ENCODE assay signal across 8 mouse cellular contexts in the genomic region with DNA sequence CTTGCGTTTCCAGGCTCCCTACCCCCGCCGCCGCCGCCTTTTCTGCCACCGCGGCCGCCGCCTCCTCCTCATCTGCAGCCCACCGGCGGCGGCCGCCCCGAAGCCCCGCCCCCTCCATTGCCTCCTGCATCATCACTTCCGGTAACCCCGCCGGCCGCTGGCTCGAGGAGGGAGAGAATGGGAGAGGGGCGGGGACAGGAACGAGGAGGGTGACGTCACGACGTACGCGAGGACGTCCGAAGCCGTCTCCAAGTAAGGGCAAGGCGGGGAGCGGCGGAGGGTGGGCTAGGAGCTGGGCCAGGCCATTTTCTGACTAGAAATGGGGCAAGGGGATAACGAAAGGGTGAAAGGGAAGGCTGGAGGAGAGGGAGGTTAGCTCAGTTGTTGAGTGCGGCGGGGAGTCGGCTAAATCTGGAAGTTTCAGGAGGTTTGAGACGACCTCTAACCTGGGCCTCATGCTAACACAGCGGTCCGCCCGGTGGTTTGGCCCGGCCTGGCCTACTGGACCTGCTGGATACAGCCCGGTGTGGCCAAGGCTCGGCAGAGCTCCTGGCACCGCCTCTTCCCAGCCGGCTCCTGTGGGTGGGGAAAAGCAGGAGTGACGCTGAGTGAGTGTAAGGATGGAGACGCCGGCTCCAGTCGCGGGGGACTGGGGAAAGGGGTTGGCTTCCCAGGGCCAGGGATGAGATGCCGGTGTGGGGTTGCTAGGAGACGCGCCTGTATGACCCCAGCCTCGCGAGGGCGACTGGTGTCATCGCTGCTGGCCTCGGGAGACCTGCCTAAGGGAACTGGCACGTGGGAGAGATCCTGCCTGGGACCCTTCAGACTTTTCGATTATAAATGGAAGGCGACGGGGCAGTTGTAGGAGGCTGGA. TPM values are rescaled to one million over a fixed set of nuclear protein-coding genes. Genes with fewer than 3 reads are reported as not detected.
DNase-seq lines count a peak whose midpoint lies in the region; ATAC-seq lines count a peak whose summit lies in the region.

A gene (plus strand): TSS at position 223 of the 874 bp plus-strand sequence.
A gene (minus strand): TSS at position 660 of the 874 bp plus-strand sequence.

- H3K4me3 ChIP-seq in hindbrain, embryonic 16.5 days (ENCODE audit: low read length) = peak within 1 kb of the TSS; percentile 82
- H3K4me3 ChIP-seq in macrophage (ENCODE audit: inconsistent target) = peak within 1 kb of the TSS; percentile 88

- peaks cover 45% of the 10 kb centered on the region for H3K79me2 ChIP-seq in macrophage (ENCODE audit: inconsistent target)

- H3K27ac ChIP-seq in hindbrain, embryonic 16.5 days (ENCODE audit: low read depth, low read length) = peak within 1 kb of the TSS; percentile 99
- H3K27ac ChIP-seq in macrophage = peak within 1 kb of the TSS; percentile 93

- ATAC-seq in hindbrain, embryonic 16.5 days = peak; percentile 99

- peaks cover 21% of the 10 kb centered on the region for H3K4me1 ChIP-seq in hindbrain, embryonic 16.5 days (ENCODE audit: control insufficient read depth, insufficient read depth, low read depth, low read length)

- H3K9me3 ChIP-seq in hindbrain, embryonic 16.5 days (ENCODE audit: control insufficient read depth, low read length) = no peaks in the 10 kb centered on the region

- no peaks in the 10 kb centered on the region for H3K27me3 ChIP-seq in hindbrain, embryonic 16.5 days (replicated peaks; ENCODE audit: control insufficient read depth, insufficient read depth, low read length)

- WGBS in hindbrain, embryonic 16.5 days = under 1% methylated on average over 63 of the region's 63 CpGs
- WGBS in macrophage (ENCODE audit: missing documents) = 2% methylated on average over 63 of the region's 63 CpGs

- no peaks in the 10 kb centered on the region for H3K36me3 ChIP-seq in hindbrain, embryonic 16.5 days (ENCODE audit: control insufficient read depth, insufficient read depth, low read length)
- H3K36me3 ChIP-seq in macrophage (ENCODE audit: inconsistent target) = no peaks in the 10 kb centered on the region

- peak within 1 kb of the TSS; percentile 81 for H3K4me2 ChIP-seq in hindbrain, embryonic 16.5 days (ENCODE audit: low read length)

- peak within 1 kb of the TSS; percentile 91 for H3K9ac ChIP-seq in hindbrain, embryonic 16.5 days (ENCODE audit: low read depth, low read length)

- peak; percentile 98 for DNase-seq in R1 (ENCODE audit: low read depth, low spot score)
- peak; percentile 95 to 99 for DNase-seq in cerebellum, postnatal 25 days
- peak; percentile 95 to 97 for DNase-seq in frontal cortex, postnatal 36 days (ENCODE audit: low spot score in 2 of 2)
- peak; percentile 97 to 98 for DNase-seq in left cerebral cortex, adult 18-20 months (ENCODE audit: low spot score in 2 of 2)
- peak; percentile 98 for DNase-seq in right cerebral cortex, adult 18-20 months
- peak; percentile 95 for DNase-seq in urinary bladder, postnatal 10 days (ENCODE audit: low spot score)

RNA-seq across cellular contexts. Expression of the first gene that starts in this region (rescaled TPM):
- polyA plus RNA-seq in hindbrain, embryonic 16.5 days (2015; fragmentation: Nextera tagmentation; extraction: Ambion mirVana) = 19.2 and 21.0 TPM in 2 replicates
- total RNA-seq in left cerebral cortex, adult 18-20 months (2021) = 10 to 100 TPM; 13.5 to 13.8 TPM
- 10 to 100 TPM in 6 of 26 experiments, 1 to 10 TPM in 20; 2.7 to 15.7 (median 7.0) TPM for total RNA-seq in macrophage (2018; cell fraction: chromatin; rRNA removed)
- total RNA-seq in macrophage (2018; cell fraction: cytosol; rRNA removed) = 10 to 100 TPM in 11 of 26 experiments, 1 to 10 TPM in 15; 5.2 to 15.4 (median 9.2) TPM
- 10 to 100 TPM in 8 of 26 experiments, 1 to 10 TPM in 18; 4.9 to 13.5 (median 8.6) TPM for total RNA-seq in macrophage (2018; cell fraction: nucleus; rRNA removed)
- 6.2 to 21.0 TPM (median 8.1 TPM) in 3 replicates for polyA plus RNA-seq in macrophage (2018)

RNA-seq across cellular contexts. Expression of the second gene that starts in this region (rescaled TPM):
- polyA plus RNA-seq in hindbrain, embryonic 16.5 days (2015; fragmentation: Nextera tagmentation; extraction: Ambion mirVana) = 15.2 and 18.5 TPM in 2 replicates
- 10 to 100 TPM; 30.9 to 31.3 TPM for total RNA-seq in left cerebral cortex, adult 18-20 months (2021)
- total RNA-seq in macrophage (2018; cell fraction: chromatin; rRNA removed) = 10 to 100 TPM; 26.4 to 85.5 (median 42.5) TPM
- total RNA-seq in macrophage (2018; cell fraction: cytosol; rRNA removed) = 10 to 100 TPM in 22 of 26 experiments, 1 to 10 TPM in 4; 9.5 to 30.1 (median 12.5) TPM
- 10 to 100 TPM; 25.7 to 99.9 (median 40.9) TPM for total RNA-seq in macrophage (2018; cell fraction: nucleus; rRNA removed)
- 6.6 to 9.8 TPM (median 9.0 TPM) in 3 replicates for polyA plus RNA-seq in macrophage (2018)

Comparison
In these comparisons a context has a peak if more than half of its experiments do, and no peak if none do; other contexts are left out.
1. Peak in every context shown above with its lines: DNase-seq, ATAC-seq, H3K4me3 ChIP-seq and H3K27ac ChIP-seq.